Mouse (Mus musculus) neural tube, embryonic 12.5 days (tissue): ENCODE data around the gene Ptchd3. TPM values are rescaled to one million over a fixed set of nuclear protein-coding genes. Genes with fewer than 3 reads are reported as not detected.

Experiments used
- ATAC-seq: fragments of 200-750 bp; cut with Nextera tagmentation; 2 replicates; pipeline ENCODE4 v1.8.0; 2017; ENCODE audit warnings: low read depth, mild to moderate bottlenecking, moderate TSS enrichment, moderate library complexity; ENCODE audit not compliant: low FRiP score
- H3K27ac ChIP-seq: fragments of 300-500 bp; sonication (generic); 2 replicates; pipeline ENCODE4 v1.5.1; 2016
- H3K27me3 ChIP-seq: fragments of 300-500 bp; sonication (generic); replicated peaks from 2 replicates; pipeline ENCODE4 v1.6.1; 2016; ENCODE audit warnings: mild to moderate bottlenecking
- H3K36me3 ChIP-seq: fragments of 300-500 bp; sonication (generic); 2 replicates; pipeline ENCODE4 v1.6.1; 2016; ENCODE audit warnings: mild to moderate bottlenecking
- H3K4me1 ChIP-seq: fragments of 300-500 bp; sonication (generic); 2 replicates; pipeline ENCODE4 v1.6.1; 2016
- H3K4me2 ChIP-seq: fragments of 300-500 bp; sonication (generic); replicated peaks from 2 replicates; pipeline ENCODE4 v1.6.1; 2016; ENCODE audit warnings: mild to moderate bottlenecking
- H3K4me3 ChIP-seq: fragments of 300-500 bp; sonication (generic); 2 replicates; pipeline ENCODE4 v1.5.1; 2016
- H3K9ac ChIP-seq: fragments of 300-500 bp; sonication (generic); 2 replicates; pipeline ENCODE4 v1.6.1; 2016; ENCODE audit warnings: mild to moderate bottlenecking
- H3K9me3 ChIP-seq: fragments of 300-500 bp; sonication (generic); 2 replicates; pipeline ENCODE4 v1.6.1; 2016; ENCODE audit warnings: mild to moderate bottlenecking
- WGBS: fragments of 180-500 bp; shearing (Covaris S2); methylation state at CpG from one replicate; pipeline ENCODE4 v1.1.7; 2016; 5-methylcytosine and 5-hydroxymethylcytosine counted together
- polyA plus RNA-seq: library from polyadenylated mRNA; unstranded; fragments of >200 nt; fragmentation: Nextera tagmentation; extraction: Ambion mirVana; gene quantifications from 2 replicates; pipeline ENCODE4 v1.2.1, GENCODE M21; 2016

Ptchd3 gene
- not detected in 2 replicates for polyA plus RNA-seq

GRCm38 (mm10) chr11:121829947-121830346, at the start of gene Ptchd3:
Ptchd3 (plus strand) TSS chr11:121830247.
- no peaks in the 10 kb centered on the region for H3K36me3 ChIP-seq
- WGBS, result 67% methylated on average over 18 of the region's 18 CpGs
- ATAC-seq, result no peak
- H3K4me2 ChIP-seq, result no peak within 1 kb of the TSS; the same call in 1 of the 2 replicates
- H3K4me3 ChIP-seq, result no peak within 1 kb of the TSS
- H3K9me3 ChIP-seq, result no peaks in the 10 kb centered on the region
- no peaks in the 10 kb centered on the region for H3K27me3 ChIP-seq
- no peak within 1 kb of the TSS for H3K9ac ChIP-seq
- H3K4me1 ChIP-seq, result no peaks in the 10 kb centered on the region
- no peak within 1 kb of the TSS for H3K27ac ChIP-seq

GRCm38 (mm10) chr11:121781831-121782230, 48.2 kb upstream of the Ptchd3 start:
- Histone ChIP-seq H3K27me3 (no peaks in the 10 kb centered on the region), H3K4me2 (no peak overlapping the region), H3K36me3 (no peaks in the 10 kb centered on the region), H3K4me1 (no peaks in the 10 kb centered on the region), H3K4me3 (no peak overlapping the region), H3K9me3 (no peaks in the 10 kb centered on the region), H3K27ac (no peak overlapping the region), H3K9ac (no peak overlapping the region)
- no peak for ATAC-seq
- 84% methylated on average over 1 of the region's 1 CpGs for WGBS

- Histone ChIP-seq H3K9me3 (no peaks in the 10 kb centered on the region), H3K4me1 (no peaks in the 10 kb centered on the region), H3K4me3 (no peak overlapping the region), H3K4me2 (no peak overlapping the region), H3K27ac (no peak overlapping the region), H3K9ac (no peak overlapping the region), H3K27me3 (no peaks in the 10 kb centered on the region), H3K36me3 (no peaks in the 10 kb centered on the region)
- ATAC-seq, result no peak
These were observed 42.6 kb upstream of the Ptchd3 start for GRCm38 (mm10) chr11:121787456-121787855.

- ATAC-seq, result no peak
- Histone ChIP-seq H3K27me3 (no peaks in the 10 kb centered on the region), H3K9me3 (no peaks in the 10 kb centered on the region), H3K36me3 (no peaks in the 10 kb centered on the region), H3K4me1 (no peaks in the 10 kb centered on the region), H3K9ac (no peak overlapping the region), H3K4me3 (no peak overlapping the region), H3K4me2 (no peak overlapping the region), H3K27ac (no peak overlapping the region)
- 88% methylated on average over 3 of the region's 3 CpGs for WGBS
These were observed 40.5 kb upstream of the Ptchd3 start for GRCm38 (mm10) chr11:121789566-121789965.

GRCm38 (mm10) chr11:121790671-121791094, 39.4 kb upstream of the Ptchd3 start:
- H3K4me3 ChIP-seq, result no peak overlapping the region
- H3K4me1 ChIP-seq, result no peaks in the 10 kb centered on the region
- WGBS, result 89% methylated on average over 2 of the region's 2 CpGs
- H3K27ac ChIP-seq, result no peak overlapping the region
- H3K9me3 ChIP-seq, result no peaks in the 10 kb centered on the region
- no peak overlapping the region for H3K9ac ChIP-seq
- H3K4me2 ChIP-seq, result no peak overlapping the region
- ATAC-seq, result no peak
- H3K27me3 ChIP-seq, result no peaks in the 10 kb centered on the region
- H3K36me3 ChIP-seq, result no peaks in the 10 kb centered on the region

GRCm38 (mm10) chr11:121791446-121791845, 38.6 kb upstream of the Ptchd3 start:
- no peak overlapping the region for H3K4me2 ChIP-seq

GRCm38 (mm10) chr11:121791991-121792390, 38.1 kb upstream of the Ptchd3 start:
- no peaks in the 10 kb centered on the region for H3K4me1 ChIP-seq
- no peak overlapping the region for H3K4me2 ChIP-seq
- H3K36me3 ChIP-seq, result no peaks in the 10 kb centered on the region
- H3K4me3 ChIP-seq, result no peak overlapping the region
- H3K27ac ChIP-seq, result no peak overlapping the region
- H3K9ac ChIP-seq, result no peak overlapping the region
- WGBS, result 71% methylated on average over 1 of the region's 1 CpGs
- ATAC-seq, result no peak
- no peaks in the 10 kb centered on the region for H3K9me3 ChIP-seq
- no peaks in the 10 kb centered on the region for H3K27me3 ChIP-seq

More at GRCm38 (mm10) chr11:121791446-121791845, 38.6 kb upstream of the Ptchd3 start:
- no peak overlapping the region for H3K4me3 ChIP-seq
- no peak overlapping the region for H3K27ac ChIP-seq
- H3K36me3 ChIP-seq, result no peaks in the 10 kb centered on the region
- H3K9me3 ChIP-seq, result no peaks in the 10 kb centered on the region
- no peak for ATAC-seq
- H3K27me3 ChIP-seq, result no peaks in the 10 kb centered on the region
- 90% methylated on average over 3 of the region's 3 CpGs for WGBS
- H3K4me1 ChIP-seq, result no peaks in the 10 kb centered on the region
- H3K9ac ChIP-seq, result no peak overlapping the region

- no peak for ATAC-seq
- H3K36me3 ChIP-seq, result no peaks in the 10 kb centered on the region
- no peak overlapping the region for H3K4me2 ChIP-seq
- H3K27me3 ChIP-seq, result no peaks in the 10 kb centered on the region
- H3K9me3 ChIP-seq, result no peaks in the 10 kb centered on the region
- no peak overlapping the region for H3K27ac ChIP-seq
- H3K4me1 ChIP-seq, result no peaks in the 10 kb centered on the region
- no peak overlapping the region for H3K9ac ChIP-seq
- WGBS, result 92% methylated on average over 3 of the region's 3 CpGs
- no peak overlapping the region for H3K4me3 ChIP-seq
These were observed 36.5 kb upstream of the Ptchd3 start for GRCm38 (mm10) chr11:121793530-121793929.

- H3K4me2 ChIP-seq, result no peak overlapping the region
- H3K4me3 ChIP-seq, result no peak overlapping the region
- no peak overlapping the region for H3K9ac ChIP-seq
- no peaks in the 10 kb centered on the region for H3K4me1 ChIP-seq
- H3K9me3 ChIP-seq, result no peaks in the 10 kb centered on the region
- no peaks in the 10 kb centered on the region for H3K27me3 ChIP-seq
- H3K36me3 ChIP-seq, result no peaks in the 10 kb centered on the region
- 92% methylated on average over 3 of the region's 3 CpGs for WGBS
- H3K27ac ChIP-seq, result no peak overlapping the region
- no peak for ATAC-seq
These were observed 35.9 kb upstream of the Ptchd3 start for GRCm38 (mm10) chr11:121794186-121794585.

GRCm38 (mm10) chr11:121794591-121795199, 35.4 kb upstream of the Ptchd3 start:
- no peaks in the 10 kb centered on the region for H3K36me3 ChIP-seq
- H3K9ac ChIP-seq, result no peak overlapping the region
- H3K4me1 ChIP-seq, result no peaks in the 10 kb centered on the region
- no peaks in the 10 kb centered on the region for H3K27me3 ChIP-seq
- H3K9me3 ChIP-seq, result no peaks in the 10 kb centered on the region
- no peak overlapping the region for H3K4me2 ChIP-seq
- no peak for ATAC-seq
- H3K27ac ChIP-seq, result no peak overlapping the region
- 72% methylated on average over 6 of the region's 6 CpGs for WGBS
- H3K4me3 ChIP-seq, result no peak overlapping the region

- Histone ChIP-seq H3K27me3 (no peaks in the 10 kb centered on the region), H3K9me3 (no peaks in the 10 kb centered on the region), H3K4me1 (no peaks in the 10 kb centered on the region), H3K4me2 (no peak overlapping the region), H3K9ac (no peak overlapping the region), H3K4me3 (no peak overlapping the region), H3K27ac (no peak overlapping the region), H3K36me3 (no peaks in the 10 kb centered on the region)
- WGBS, result 85% methylated on average over 2 of the region's 2 CpGs
- no peak for ATAC-seq
These were observed 34.1 kb upstream of the Ptchd3 start for GRCm38 (mm10) chr11:121795978-121796377.

- WGBS, result 88% methylated on average over 2 of the region's 2 CpGs
- Histone ChIP-seq H3K4me1 (no peaks in the 10 kb centered on the region), H3K27ac (no peak overlapping the region), H3K27me3 (no peaks in the 10 kb centered on the region), H3K36me3 (no peaks in the 10 kb centered on the region), H3K4me2 (no peak overlapping the region), H3K9me3 (no peaks in the 10 kb centered on the region), H3K9ac (no peak overlapping the region), H3K4me3 (no peak overlapping the region)
- ATAC-seq, result no peak
These were observed 31.5 kb upstream of the Ptchd3 start for GRCm38 (mm10) chr11:121798591-121798990.

- WGBS, result 80% methylated on average over 4 of the region's 4 CpGs
- Histone ChIP-seq H3K4me2 (no peak overlapping the region), H3K4me1 (no peaks in the 10 kb centered on the region), H3K36me3 (no peaks in the 10 kb centered on the region), H3K27ac (no peak overlapping the region), H3K9me3 (no peaks in the 10 kb centered on the region), H3K27me3 (no peaks in the 10 kb centered on the region), H3K4me3 (no peak overlapping the region), H3K9ac (no peak overlapping the region)
- ATAC-seq, result no peak
These were observed 30.2 kb upstream of the Ptchd3 start for GRCm38 (mm10) chr11:121799746-121800299.
